Mouse (Mus musculus) E14TG2a.4 (cell line): ENCODE measurements around the gene Hist1h2bj.

ENCODE experiments used
- CTCF ChIP-seq: conservative IDR thresholded peaks from 2 replicates; pipeline ENCODE4 v1.5.1; 2014; ENCODE audit warnings: low read length
- NANOG ChIP-seq: IDR thresholded peaks from 2 replicates; pipeline ENCODE4 v1.6.1; 2014; ENCODE audit warnings: borderline replicate concordance, low read length, mixed read lengths
- POU5F1 ChIP-seq: IDR thresholded peaks from 2 replicates; pipeline ENCODE4 v1.6.1; 2014; ENCODE audit warnings: low read length, borderline replicate concordance

DNA sequence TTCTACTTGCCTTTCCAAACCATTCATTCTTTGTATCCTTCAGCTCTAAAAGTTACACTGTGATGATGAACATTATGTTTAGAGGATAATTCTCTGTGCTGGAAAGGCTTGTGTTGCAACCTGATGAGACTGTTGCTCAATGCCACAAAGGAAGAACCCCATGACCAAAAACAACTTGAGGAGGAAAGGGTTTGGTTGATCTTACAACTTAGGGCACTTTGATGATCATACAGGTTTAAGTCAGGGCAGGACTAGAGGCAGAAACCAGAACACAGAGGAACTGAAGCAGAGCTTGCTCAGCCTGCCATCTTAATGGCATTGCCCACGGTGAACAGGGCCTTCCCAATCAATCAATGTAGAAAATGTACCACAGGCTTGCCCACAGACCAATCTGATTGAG is 18.4 kb downstream of the Hist1h2bj start:
- no peak for TF ChIP-seq CTCF
- TF ChIP-seq POU5F1: no peak
- TF ChIP-seq NANOG: no peak
